Mouse (Mus musculus): ENCODE results near the gene 1700008O03Rik.

The 1700008O03Rik gene

DNA sequence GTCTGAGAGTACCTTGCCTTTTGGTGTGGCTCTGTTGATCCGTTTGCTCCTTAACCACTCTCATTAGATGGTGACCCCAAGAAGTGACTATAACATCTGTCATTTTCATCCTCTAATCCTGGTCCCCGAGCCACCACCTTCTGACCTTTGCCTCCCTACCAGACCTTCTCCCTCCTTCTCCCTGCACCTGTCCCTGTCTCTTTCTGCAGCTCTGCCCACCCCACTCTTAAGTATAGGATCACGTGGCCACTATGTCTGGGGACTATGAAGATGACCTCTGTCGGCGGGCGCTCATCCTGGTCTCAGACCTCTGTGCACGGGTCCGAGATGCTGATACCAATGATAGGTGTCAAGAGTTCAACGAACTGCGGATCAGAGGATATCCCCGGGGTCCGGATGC is at the start of gene 1700008O03Rik:
Gene 1700008O03Rik, minus strand, starts transcription at position 101 of the 400 bp plus-strand sequence.
- DNase-seq: no peak

DNA sequence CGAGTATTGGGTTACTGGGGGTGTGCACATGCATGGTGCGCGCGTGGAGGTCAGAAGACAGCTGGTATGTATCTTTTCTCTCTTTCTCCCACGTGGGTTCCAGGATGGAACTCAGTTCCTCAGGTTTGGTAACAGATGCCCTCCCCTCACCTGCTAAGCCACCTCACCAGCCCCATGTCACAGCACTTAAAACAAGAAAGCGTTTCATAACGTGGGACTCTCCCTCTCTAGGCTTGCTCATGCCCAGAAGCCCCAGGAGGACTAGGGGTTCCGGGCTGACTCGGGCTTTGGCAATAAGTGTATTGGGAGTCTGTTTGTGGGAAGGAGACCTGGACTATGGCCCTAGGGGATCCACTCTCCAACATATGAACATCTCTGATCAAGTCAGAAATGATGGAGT is 48.5 kb upstream of the 1700008O03Rik start:
- DNase-seq: no peak

DNA sequence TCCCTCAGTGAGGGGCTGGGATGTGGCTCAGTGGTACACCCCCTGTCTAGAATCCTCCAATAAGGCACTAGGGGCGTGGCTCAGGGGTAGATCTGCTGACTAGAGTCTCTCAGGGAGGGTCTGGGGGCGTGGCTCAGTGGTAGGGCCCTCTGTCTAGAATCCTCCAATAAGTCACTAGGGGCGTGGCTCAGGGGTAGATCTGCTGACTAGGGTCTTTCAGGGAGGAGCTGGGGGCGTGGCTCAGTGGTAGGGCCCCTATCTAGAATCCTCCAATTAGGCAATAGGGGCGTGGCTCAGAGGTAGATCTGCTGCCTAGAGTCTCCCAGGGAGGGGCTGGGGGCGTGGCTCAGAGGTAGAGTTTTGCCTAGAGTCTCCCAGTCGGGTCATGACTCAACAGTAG is 47.8 kb upstream of the 1700008O03Rik start:
- no peak for DNase-seq

DNA sequence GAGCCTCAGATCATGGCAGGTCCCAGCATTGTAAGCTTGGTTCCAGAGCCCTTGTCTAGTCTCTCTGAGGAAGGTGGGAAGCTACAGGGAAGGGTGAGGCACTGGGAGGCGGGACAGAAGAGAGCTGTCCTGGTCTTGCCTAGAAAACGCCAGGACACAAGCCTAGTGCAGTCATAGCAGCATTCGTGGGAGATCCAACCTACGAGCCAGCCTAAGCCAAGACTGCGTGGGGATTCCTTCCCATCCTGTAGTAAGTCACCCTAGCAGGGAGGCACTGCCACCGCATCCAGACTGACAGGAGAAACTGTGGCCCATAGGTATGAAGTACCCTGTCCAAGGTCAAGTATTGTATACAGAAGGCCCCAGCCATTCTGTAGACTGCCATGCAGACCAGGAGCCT is 46.9 kb upstream of the 1700008O03Rik start:
- DNase-seq: no peak

DNA sequence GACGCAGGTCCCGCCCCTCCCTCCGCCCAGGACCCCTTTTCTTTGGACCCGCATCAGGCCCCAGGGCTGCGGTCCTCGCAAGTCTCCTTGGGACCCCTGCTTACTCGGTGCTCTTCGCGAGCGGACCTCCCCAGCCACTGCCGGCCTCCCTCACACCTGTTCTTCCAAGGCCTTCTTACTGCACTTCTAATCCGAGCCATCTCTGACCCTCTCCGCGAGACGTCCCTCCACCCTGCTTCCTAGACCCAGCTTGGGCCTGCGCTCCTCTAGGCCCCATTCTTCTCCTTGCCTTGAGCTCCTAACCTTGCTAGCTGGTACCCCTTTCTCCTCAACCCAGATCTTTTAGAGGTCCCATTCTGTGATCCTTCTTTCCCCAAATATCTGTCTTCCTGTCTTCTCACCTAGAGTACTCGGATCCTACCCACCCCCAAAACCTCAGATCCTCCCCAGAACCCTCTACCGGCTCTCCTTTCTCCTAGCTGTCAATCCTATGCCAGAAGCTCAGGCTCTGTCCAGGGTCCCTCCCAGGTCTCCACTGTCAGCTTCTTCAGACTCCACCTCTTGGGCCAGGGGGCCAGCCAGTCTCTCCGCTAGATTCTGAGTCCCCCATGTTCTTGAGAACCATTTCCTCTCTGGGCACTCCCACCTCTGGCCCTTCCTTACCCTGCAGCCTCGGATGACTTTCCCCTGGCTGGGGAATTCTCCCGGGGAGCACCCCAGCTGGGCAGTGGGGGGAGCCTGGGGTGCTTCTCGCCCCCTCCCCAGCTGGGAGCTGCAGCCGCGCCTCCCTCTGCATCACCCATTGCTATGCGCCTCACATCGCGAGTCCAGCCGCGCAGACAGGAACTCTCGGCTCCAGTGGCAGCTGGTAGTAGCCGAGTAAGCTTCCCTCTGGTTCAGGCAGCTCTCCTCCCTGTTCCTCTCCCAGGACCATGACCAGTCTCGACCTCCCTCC is 44.2 kb upstream of the 1700008O03Rik start:
- no peak for DNase-seq

DNA sequence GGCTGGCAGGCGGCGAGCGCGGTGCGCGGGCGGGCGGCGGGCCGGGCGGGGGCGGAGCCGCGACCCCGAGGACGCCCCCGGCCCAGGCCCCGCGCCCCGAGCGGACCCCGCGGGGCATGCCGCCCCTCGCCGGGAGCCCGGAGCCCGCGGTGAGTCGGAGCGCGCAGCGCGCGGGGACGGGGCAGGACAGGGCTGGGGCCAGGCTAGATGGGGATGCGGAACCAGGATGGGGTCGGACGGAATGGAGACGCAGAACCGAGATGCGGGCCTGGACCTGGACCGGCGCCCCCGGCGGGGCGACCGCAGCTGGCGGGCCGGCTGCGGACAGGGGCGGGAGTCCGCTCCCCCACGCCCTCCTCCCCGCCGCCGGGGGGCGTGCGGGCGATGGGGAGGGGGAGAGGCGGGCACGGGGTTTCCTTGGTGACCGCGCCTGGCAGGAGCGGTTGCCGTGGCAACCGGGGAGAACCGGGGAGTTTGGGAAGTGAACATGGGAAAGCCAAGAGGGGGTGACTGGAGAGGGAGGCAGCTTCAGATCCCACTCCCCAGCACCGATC is 43.4 kb upstream of the 1700008O03Rik start, which contains the start of gene Lrrc4b:
Gene Lrrc4b, plus strand, starts transcription at position 51 of the 554 bp plus-strand sequence.
- no peak for DNase-seq

DNA sequence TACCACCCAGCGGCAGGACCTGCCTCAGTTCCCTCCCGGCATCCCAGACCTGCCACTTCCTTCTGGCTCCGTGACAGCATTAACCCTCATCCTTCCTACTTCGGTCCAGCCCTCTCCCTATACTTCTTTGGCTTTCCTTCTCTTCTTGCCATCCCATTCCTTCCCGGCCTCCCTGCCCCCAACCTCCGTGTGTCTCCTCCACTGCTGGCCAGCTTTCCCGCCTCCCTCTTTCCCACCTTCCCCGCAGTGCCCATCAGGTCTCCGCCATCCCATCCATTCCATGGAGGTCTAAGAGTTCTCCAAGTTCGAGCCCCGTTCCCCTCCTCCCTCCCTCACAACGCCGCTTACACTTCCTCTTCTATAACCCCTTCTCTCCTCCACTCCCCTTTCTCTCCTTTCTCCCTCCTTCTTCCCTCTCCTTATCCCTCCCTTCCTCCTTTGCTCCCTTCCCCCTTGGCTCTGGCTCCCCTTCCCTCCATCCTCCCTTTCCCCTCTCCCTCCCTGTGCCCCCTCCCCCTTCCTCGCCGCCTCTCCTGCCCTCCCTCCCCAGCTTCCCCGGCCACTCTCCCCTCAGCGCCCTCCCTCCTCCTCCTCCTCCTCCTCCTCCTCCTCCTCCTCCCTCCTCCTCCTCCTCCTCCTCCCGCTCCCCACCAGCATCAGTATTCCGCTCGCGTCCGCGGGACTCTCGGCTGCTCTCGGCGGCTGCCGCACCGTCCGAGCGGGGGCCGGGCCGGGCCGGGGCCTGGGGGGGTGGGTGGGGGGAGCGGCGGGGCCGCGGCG is 42.7 kb upstream of the 1700008O03Rik start:
- DNase-seq: no peak

DNA sequence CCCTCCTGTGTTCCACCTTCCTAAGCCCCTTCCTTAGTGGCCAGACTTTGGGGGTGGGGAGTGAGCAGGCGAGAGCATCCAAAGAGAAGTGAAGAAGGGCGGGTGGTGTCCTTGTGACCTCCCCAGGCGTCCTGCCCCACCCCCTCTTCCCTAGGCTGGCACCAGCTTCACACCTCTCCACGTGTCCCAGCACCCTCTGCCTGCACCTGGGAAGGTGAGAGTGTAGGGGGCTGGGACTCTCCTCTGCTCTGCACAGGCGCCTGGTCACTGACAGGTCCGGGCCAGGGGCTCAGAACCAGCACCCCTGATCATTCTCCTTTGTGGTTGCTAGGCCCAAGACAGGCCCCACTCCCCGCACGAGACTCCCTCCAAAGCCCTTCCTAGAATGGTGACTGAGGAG is 42.0 kb upstream of the 1700008O03Rik start:
- no peak for DNase-seq

DNA sequence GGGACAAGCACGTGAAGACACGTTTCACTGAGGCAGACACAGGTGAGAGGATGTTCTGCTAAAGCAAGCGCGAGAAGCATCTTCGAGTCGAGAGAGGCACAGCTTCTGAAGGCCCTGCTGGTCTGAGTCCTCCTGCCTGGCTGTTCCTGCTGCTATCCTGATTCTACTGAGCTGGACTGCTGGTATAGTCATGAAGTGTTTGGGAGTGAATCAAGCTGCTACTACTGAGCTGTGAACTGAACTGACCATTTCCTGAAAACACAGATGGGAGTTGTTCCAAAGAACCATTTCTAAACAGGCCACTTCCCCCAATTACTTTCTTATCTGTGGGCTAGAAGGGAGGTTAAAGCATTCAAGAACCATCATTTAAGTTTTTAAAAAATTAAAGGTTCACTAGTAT is 27.7 kb upstream of the 1700008O03Rik start:
- peak in 1 of 2 experiments; percentile 18 for DNase-seq

DNA sequence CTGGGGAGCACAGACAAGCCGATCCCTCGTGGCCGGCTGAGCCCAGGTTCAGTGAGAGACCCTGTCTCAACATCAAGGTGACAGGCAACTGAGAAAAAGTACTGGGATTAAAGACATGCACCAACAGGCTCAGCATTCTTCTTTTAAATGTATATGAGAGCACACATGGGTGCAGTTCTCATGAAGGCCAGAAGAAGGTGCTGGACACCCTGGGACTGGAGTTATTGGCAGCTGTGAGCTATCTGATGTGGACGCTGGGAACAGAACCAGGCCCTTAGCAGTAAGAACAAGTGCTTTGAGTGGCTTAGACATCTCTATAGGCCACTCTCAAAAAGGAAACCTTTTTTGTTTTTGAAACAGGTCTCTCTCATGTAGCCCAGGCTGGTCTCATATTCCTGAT is 25.5 kb upstream of the 1700008O03Rik start:
- DNase-seq: no peak

DNA sequence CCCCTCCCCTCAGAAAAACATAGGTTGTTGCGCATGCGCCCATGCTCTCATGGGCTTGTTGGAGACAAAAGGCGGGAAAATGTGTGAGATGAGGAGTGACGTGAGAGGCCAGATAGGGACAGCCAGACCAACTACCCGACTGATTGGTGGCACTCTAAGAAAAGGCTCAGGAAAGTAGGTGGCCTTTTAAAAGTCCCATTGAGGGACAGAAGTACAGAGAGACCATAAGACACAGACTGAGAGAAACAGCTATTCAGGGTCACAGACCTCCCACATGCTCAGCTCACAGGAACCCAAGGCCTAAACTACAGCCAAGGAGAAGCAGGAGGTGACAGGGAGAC is 20.4 kb upstream of the 1700008O03Rik start:
- no peak for DNase-seq

DNA sequence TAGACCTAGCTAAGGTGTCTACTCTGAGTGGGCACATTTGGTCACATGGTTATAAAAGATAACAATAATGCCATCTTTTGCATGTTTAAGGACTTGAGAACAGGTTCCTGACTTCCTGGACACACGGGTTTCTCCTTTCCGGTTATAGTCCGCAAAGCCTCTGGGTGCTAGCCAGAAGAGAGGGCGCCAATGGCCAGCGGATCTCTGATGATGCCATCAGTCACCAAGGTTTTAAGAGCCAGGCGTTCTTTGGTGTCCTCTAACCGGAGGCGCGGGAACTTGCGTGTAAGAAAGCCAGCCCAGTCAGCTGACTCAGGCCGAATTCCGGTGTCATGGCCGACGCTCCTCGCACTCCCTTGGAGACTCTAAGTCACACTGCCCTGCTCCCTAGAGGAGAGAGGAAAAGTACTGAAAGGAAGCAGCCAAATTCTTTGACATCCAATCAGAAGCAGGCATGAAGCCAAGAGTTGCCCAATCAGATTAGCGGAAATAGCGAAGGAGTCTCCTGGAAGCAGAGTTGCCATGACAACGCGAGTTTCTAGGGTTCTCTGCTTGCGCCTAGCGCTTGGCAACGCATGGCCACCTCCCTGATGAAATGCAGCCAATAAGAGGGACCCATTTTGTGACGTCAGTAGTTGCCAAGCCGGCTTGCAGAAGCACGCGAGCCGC is 19.9 kb upstream of the 1700008O03Rik start:
- DNase-seq: peak; percentile 90

DNA sequence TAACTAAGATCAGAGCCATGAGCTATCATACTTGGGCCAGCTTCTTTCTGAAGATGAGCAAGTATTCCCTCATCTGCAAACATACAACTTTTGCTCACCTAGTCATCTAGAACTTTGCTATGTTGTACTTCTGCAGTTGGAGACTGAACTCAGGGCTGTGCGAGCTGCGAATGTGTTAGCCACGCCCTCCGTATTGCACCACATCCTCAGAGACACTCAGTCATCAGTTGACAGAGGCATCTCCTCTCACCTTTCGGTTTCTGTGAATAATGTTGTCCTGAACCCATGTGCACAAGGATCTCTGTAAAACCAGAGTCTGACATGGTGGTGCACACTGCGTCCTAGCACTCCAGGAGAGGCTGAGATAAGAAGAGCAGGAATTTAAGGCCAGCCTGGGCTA is 16.1 kb upstream of the 1700008O03Rik start:
- DNase-seq: no peak

DNA sequence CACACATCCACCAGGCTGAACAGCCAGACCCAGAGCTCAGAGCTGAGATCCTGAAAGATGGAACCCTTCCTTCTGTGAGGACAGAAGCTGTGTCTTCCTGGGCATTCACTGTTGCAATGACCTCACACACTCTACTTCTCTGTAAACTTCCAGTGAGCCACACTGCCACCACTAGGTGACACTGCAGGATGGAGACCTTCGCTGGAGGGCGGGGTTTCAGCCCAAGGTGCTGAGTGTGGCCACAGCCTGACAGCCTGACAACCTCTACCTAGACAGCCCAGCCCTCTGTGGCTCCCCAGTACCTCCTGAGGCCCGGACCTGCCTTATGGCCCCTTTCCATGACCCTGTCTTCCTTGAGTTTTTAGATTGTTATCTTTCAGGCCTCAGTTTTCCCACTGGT is 12.9 kb upstream of the 1700008O03Rik start:
- DNase-seq: peak; percentile 63 to 70

DNA sequence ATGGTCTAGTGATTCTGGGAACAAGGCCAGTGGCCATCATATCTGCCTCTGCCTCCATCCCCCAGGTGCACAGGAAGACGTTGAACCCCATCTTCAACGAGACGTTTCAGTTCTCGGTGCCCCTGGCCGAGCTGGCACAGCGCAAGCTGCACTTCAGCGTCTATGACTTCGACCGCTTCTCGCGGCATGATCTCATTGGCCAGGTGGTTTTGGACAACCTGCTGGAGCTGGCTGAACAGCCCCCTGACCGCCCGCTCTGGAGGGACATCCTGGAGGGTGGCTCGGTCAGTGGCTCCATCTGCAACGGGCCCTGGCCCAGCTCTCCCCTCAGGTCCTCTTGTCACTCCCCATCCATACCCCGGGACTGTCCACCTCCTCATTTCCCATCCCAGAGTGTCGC is 7.7 kb upstream of the 1700008O03Rik start:
- DNase-seq: no peak

DNA sequence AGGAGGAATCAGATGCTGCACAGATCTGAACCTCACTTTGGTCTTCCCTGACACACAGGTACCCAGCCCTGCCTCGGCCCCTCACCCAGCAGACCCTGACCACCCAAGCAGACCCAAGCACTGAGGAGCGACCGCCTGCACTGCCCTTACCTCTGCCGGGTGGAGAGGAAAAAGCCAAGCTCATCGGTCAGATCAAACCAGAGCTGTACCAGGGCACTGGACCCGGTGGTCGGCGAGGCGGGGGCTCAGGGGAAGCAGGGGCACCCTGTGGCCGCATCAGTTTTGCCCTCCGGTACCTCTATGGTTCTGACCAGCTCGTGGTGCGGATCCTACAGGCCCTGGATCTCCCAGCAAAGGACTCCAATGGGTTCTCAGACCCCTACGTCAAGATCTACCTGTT is 6.7 kb upstream of the 1700008O03Rik start:
- DNase-seq: no peak

DNA sequence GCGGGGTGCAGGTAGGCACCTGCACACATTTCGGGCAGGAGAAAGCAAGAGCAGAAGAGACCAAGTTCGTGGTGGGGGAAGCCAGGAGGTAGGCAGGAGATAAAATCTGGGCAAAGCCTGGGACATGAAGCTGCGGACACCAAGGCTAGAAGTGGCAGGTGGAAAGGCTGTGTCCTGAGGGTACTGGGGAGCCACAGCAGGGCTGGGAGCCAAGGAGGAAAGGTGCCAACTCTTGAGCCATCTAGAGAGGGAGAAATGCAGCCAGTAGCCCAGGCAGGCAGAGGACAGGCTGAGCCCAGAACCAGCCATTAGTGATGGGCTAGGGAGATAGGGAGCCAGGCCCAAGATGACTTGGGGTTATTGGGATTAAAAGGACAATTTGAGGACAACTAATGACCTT is 6.2 kb upstream of the 1700008O03Rik start:
- no peak for DNase-seq

DNA sequence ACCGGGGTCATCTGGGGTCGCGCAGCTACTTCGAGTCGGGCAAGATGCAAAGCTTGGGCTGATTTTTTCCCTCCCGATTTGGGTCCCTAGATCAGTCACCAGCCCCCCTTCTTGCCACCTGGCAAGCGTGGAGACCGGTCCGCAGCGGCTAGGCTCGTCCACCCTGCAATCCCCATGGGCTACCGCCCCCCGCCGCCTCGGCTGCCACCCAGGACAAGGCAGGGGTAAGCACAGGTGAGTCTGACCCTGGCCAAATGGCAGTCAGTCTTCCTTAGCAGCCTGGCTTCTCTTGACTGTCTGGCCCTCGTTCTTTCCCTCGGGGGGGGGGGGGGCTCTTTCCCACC is 932 bp downstream of the 1700008O03Rik start:
- DNase-seq: no peak

DNA sequence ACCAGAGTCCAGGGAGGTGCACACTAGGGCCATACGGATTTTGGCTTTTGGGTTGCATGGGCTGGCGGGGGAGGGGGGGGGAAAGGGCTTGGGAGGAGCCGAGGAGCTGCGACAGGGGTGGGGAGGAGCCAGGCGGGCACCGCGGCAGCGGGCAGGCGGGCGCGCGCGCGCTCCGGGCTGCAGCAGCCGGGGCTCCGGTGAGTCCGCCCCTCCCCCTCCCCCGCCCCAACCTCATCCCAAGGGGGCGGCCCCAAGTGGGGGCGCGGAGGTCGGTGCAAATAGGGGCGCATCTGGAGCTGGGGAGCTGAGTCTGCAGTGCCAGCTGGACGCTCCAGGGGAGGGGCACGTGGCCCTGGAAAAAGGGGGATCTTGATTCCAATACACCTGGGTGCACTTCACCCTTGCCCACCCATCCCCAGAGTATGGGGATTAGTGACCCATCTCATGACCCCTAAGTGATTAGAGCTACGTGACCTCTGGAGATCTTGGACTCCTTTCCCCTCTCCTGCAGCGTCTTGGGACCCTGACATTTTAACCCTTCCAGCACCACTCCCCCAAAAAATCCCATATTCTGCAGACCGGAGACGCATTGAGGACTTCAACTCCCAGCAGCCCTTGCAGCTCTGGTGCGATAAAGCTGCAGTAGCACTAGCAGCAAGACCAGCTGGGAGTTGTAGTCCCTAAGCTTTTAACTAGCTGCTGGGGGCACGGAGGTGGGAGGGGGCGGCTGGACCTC is 1.5 kb downstream of the 1700008O03Rik start, which contains the start of gene Syt3:
Gene Syt3, plus strand, starts transcription at position 123 of the 736 bp plus-strand sequence.
- peak; percentile 63 to 72 for DNase-seq

DNA sequence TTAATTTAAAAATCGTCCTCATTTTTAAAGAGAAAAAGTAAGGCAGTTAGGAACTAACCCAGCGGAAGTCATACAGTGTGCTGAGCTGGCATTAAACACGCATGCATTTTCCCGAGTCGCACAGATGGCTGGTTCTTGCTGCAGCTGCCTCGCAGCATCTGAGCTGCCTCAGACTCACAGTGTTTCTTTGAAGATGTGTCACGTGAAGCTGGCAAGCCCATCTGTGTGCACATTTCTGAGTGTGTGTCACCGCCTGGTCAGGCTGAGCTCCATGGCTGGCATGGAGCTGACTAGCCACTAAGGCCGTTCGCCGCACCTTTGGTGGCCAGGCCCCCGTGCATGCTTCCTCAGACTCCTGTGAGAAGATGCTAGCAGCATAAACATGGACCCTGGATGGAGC is 3.1 kb downstream of the 1700008O03Rik start:
- DNase-seq: no peak

DNA sequence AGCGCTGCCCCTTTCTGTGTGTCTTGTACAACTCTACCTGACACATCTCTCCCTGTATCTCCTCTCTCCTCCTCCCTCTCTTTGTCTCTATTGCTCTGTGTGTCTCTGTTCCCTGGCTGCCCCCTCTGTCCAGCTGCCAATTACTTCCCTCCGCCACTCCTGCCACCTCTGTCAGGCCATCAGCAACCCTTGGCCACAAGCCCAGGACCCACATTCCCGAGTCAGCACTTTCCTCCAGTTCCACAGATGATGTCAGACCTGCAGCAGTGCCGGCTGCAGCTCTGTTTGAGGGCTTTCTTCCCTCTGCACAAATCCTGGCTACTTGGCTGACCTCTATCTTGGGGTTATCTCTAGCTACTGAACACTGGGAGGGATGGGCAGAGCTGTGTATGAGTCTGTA is 7.3 kb downstream of the 1700008O03Rik start:
- DNase-seq: peak; percentile 55 to 86

DNA sequence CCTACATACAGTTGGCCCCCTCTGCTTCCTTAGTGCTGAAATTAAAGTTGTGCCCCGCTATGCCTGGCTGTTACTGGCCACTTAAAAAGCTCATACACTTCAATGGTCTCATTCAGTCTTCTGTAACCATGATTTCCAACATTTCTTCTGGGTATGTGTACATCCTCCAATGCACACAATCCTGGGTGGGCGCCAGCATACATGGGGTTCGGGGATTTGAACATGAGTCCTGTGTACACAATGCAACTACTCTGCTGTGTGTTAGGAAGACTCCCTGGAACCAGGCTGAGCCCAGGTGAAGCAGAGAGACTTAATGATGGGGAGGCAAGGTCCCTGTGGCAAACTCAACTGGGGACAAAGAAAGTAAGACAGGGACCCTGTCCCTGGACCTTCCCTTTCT is 9.8 kb downstream of the 1700008O03Rik start:
- no peak for DNase-seq
